Mouse (Mus musculus): ENCODE results near the gene Rnf24.
A peak's percentile ranks its signal among the peaks of the same experiment; 100 is the strongest.

Rnf24 gene

GRCm38 (mm10) chr2:131264027-131264426, 88.7 kb downstream of the Rnf24 start:
- DNase-seq (ENCODE audit: low spot score in 2 of 2): no peak

DNA sequence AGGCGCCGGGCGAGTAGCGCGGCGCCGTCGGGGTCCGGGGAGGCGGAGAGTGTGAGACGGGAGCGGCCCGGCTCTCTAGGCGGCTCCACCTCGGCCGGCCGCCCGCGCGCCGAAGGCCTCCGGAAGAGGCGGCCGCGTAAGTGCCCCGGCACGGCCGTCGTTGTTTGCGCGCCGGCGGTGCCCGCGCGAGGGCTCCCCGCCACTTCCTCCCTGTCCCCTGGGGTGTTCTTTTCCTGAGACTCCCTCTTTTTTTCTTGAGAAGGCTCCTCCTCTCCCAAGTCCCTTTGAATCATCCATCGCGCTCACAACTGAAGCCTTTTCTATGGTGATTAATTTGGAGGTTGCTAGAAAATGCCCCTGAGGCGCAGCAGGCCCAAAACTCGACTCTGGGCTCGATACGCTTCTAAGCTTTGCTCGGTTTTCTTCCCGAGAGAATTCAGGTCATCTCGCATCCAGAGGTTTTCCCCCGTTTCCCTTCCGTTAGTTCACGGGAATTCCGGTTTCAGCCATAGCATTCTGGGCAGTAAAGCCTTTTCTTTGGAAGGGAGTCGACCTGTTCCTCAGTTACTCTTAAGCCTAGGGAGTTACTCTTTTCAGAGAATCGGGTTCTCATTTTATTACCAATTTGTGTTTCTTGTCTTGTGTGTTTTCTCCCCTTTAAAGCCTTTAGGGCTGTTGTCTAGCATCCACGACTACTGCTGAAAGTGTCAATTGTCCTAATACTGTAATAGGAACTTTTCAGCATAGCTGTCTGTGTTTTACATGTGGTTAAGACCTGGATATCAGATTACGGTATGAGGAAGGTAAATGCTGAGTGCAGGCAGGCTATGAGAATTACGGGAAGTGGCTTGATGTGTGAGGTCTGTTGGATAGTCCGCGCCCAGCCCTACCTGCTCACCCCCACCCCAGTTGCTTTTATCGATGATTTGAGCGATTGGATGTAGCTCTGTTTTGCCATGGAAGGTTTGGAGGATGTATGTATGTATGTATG, 89.7 kb downstream of the Rnf24 start:
- DNase-seq (ENCODE audit: low spot score in 2 of 2): no peak

DNA sequence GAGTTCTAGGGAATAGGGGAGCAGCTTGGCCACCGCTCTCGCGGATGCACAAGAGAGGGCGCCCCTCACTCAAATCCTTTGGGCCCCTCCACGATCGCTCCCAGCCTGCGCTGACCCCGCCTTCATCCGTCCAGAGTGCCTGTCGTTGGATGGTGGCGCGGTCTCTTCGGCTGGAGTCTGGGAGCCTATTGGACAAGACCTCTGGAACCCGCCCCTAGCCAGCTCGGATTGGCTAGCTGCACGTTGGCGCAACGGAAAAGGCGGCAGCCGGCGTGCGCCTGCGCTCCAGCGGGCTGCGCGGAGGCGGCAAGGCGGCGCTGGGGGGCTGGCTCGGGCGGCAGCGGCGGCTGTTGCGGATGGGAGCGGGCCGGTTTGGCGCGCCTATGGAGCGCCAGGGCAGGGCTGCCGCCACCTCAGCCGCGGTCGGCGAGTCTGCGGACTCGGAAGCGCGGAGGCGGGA, 90.4 kb downstream of the Rnf24 start, which contains the start of gene Pank2:
Pank2 (plus strand) TSS at position 283 of the 460 bp plus-strand sequence.
- peak; percentile 89 to 96 for DNase-seq (ENCODE audit: low spot score in 2 of 2)

- DNase-seq (ENCODE audit: low spot score in 2 of 2): no peak
These were observed 91.0 kb downstream of the Rnf24 start for GRCm38 (mm10) chr2:131261481-131262212.

- no peak for DNase-seq (ENCODE audit: low spot score in 2 of 2)
These were observed 92.0 kb downstream of the Rnf24 start for GRCm38 (mm10) chr2:131260544-131261307.

DNA sequence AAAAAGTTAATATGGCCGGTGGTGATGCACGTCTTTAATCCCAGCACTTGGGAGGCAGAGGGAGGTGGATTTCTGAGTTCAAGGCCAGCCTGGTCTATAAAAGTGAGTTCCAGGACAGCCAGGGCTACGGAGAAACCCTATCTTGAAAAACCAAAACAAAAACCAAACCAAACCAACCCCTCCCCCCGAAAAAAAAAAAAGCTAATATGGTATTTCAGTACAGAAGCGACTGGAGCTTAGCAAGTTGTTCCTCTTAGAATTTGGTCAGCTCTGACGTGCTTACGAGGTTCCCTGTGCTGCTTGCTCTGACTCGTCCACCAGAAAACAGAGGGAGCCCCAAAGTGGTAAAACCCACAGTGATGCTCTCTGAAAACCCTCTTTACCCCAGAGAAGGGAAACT, 94.0 kb downstream of the Rnf24 start:
- no peak for DNase-seq (ENCODE audit: low spot score in 2 of 2)

DNA sequence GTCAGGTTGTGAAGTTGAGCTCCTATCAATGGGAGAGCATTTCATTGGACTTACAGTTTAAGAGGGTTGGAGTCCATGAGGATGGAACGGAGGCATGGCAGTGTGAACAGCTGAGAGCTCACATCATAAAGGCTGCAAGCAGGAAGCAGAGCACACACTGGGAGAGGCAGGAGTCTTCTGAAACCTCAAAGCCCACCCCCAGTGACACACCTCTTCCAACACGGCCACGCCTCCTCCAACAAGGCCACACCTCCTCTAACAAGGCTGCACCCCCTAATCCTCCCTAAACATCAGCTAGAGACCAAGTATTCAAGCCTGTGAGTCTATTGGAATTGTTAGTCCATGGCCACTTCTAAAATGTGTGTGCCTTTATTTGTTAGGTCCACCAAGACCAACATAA, 97.0 kb downstream of the Rnf24 start:
- no peak for DNase-seq (ENCODE audit: low spot score in 2 of 2)

DNA sequence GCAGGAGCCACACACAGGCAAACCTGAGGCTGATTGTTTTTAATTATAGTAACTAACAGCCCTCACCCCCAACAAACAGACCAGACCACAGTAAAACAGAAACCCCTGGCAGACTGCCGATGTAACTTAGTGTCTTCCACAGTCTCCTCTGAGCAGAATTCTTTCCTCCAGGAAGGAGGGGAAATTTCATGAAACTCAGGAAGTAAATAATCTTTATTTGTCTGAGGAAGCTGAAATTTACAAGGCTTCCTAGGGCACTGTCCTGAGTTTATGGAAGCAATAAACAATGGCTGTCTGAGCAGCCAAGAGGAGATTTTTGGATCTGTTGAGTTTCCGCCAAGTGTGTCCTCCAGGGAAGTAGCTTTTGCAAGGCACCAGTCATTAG, 98.4 kb downstream of the Rnf24 start:
- no peak for DNase-seq (ENCODE audit: low spot score in 2 of 2)

DNA sequence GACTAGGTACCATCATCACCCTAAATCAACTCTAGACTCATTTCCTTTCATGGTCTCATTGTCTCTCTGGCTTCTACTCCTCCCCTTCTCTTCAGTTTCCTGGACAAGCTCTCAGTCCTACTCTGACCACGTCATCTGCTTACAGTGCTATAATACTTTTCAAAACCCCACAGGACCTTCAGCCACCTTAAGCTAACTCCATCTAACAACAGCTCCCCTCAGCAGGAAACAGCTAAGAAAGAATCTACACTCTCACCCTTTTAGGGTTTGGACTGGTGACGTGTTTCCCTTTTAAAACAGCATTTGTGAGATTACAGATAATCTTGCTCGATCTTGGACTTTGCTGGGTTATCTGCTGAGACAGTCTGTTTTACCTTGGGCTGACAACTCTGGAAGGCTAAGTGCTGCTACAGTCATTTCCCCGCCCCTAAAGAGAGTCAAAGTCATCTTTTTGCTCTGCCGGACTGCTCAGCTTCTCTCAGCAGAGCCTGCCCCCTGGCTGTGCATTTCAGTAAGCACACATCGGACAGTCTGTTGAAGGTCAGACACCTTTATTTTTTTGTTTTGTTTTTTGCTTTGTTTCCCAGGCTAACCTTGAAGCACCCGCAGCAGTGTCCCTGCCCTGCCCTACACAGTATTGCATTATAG, 98.9 kb downstream of the Rnf24 start:
- DNase-seq (ENCODE audit: low spot score in 2 of 2): peak; percentile 34 to 41
